Mouse (Mus musculus): Measurements from ENCODE around the gene Rere. TPM values are rescaled to one million over a fixed set of nuclear protein-coding genes. Genes with fewer than 3 reads are reported as not detected.
A peak's percentile ranks its signal among the peaks of the same experiment; 100 is the strongest.
"Not testable (repeated sequence)": the region's sequence is repeated elsewhere in the genome, so short reads cannot be mapped to it uniquely, and the experiment has no call there.

Rere gene
- polyA plus RNA-seq, 1 experiment from 2014 or later, result 23.1 TPM

DNA sequence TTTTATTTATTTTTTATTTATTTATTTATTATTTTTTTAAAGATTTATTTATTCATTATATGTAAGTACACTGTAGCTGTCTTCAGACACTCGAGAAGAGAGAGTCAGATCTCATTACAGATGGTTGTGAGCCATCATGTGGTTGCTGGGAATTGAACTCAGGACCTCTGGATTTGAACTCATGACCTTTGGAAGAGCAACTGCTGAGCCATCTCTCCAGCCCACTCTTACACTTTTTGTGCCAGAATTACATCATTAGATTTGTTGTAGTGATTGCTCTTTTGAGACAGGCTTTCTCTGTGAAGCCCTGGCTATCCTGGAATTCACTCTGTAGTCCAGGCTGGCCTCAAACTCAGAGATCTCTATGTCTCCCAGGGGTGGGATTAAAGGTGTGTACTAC is 6.0 kb downstream of the Rere start:
- not testable (repeated sequence) for H3K27ac ChIP-seq (ENCODE audit: low read length); H3K4me3 ChIP-seq (replicated peaks; ENCODE audit: low read length); H3K9ac ChIP-seq (ENCODE audit: low read length); ATAC-seq (ENCODE audit: insufficient read depth, low FRiP score); H3K36me3 ChIP-seq (ENCODE audit: control insufficient read depth, insufficient read depth, low read length); H3K27me3 ChIP-seq (ENCODE audit: control insufficient read depth, insufficient read depth, low read length); H3K4me2 ChIP-seq (ENCODE audit: low read depth, low read length); H3K9me3 ChIP-seq (replicated peaks; ENCODE audit: control insufficient read depth, low read length)
- 62% methylated on average over 1 of the region's 1 CpGs for WGBS
- H3K4me1 ChIP-seq (ENCODE audit: control insufficient read depth, insufficient read depth, low read length), result peaks cover 22% of the 10 kb centered on the region

DNA sequence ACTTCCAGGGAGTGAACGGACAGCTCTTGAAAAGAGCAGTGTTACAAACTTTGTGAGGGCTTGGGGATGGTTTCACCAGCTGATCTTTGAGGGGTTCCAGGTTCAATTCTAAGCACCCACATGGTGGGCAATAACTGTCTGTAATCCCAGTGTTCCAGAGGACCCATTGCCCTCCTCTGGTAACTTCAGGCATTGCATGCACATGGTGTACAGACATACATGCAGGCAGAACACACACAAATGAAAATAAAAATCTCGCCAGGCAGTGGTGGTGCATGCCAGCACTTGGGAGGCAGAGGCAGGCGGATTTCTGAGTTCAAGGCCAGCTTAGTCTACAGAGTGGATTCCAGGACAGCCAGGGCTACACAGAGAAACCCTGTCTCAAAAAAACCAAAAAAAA is 10.5 kb downstream of the Rere start:
- H3K9me3 ChIP-seq (replicated peaks; ENCODE audit: control insufficient read depth, low read length), result no peaks in the 10 kb centered on the region
- H3K9ac ChIP-seq (ENCODE audit: low read length), result no peak overlapping the region
- H3K36me3 ChIP-seq (ENCODE audit: control insufficient read depth, insufficient read depth, low read length), result no peaks in the 10 kb centered on the region
- WGBS, result 91% methylated on average over 3 of the region's 3 CpGs
- H3K4me3 ChIP-seq (replicated peaks; ENCODE audit: low read length), result no peak overlapping the region
- H3K4me1 ChIP-seq (ENCODE audit: control insufficient read depth, insufficient read depth, low read length), result peaks cover 7% of the 10 kb centered on the region
- H3K27me3 ChIP-seq (ENCODE audit: control insufficient read depth, insufficient read depth, low read length), result no peaks in the 10 kb centered on the region
- H3K27ac ChIP-seq (ENCODE audit: low read length), result no peak overlapping the region
- no peak overlapping the region for H3K4me2 ChIP-seq (ENCODE audit: low read depth, low read length)
- ATAC-seq (ENCODE audit: insufficient read depth, low FRiP score), result no peak

DNA sequence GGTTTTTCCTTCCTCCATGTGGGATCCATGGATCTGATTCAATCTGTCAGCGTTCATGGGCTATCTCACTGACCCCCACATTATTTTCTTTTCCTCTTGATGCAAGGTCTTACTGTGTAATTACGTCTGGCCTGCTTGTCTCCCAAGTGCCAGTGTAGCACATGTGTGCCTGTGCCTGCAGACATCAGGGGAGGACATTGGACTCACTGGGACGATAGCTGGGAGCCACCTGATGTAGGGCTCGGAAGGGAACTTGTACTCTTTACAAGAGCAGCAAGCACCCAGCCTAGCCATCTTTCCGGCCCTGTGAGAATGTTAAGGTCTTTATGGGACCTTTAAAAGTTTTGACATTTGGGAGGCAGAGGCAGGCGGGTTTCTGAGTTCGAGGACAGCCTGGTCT is 13.4 kb downstream of the Rere start:
- no peak overlapping the region for H3K27ac ChIP-seq (ENCODE audit: low read length)
- no peaks in the 10 kb centered on the region; the same call in 1 of the 2 replicates for H3K4me1 ChIP-seq (ENCODE audit: control insufficient read depth, insufficient read depth, low read length)
- H3K4me3 ChIP-seq (replicated peaks; ENCODE audit: low read length), result no peak overlapping the region
- H3K27me3 ChIP-seq (ENCODE audit: control insufficient read depth, insufficient read depth, low read length), result no peaks in the 10 kb centered on the region
- WGBS, result 92% methylated on average over 7 of the region's 7 CpGs
- no peaks in the 10 kb centered on the region for H3K9me3 ChIP-seq (replicated peaks; ENCODE audit: control insufficient read depth, low read length)
- H3K4me2 ChIP-seq (ENCODE audit: low read depth, low read length), result no peak overlapping the region
- no peak for ATAC-seq (ENCODE audit: insufficient read depth, low FRiP score)
- no peaks in the 10 kb centered on the region for H3K36me3 ChIP-seq (ENCODE audit: control insufficient read depth, insufficient read depth, low read length)
- H3K9ac ChIP-seq (ENCODE audit: low read length), result no peak overlapping the region

DNA sequence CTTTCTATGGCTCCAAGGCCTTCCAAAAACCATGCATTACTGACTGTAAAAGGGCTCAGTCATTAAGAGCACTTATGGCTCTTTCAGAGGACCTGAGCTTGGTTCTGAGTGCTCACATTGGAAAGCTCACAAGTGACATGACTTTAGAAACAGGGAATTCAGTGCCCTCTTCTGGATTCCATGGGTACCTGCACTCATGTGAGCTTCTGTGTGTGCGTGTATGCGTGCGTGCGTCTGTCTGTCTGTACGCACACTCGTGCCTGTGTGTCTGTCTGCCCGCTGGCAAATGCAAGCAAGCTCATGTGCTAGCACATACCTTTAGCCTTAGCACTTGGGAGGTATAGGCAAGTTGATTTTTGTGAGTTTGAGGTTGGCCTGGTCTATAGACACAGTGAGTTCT is 14.5 kb downstream of the Rere start:
- Histone ChIP-seq H3K4me3 (replicated peaks; ENCODE audit: low read length) (no peak overlapping the region), H3K4me2 (ENCODE audit: low read depth, low read length) (no peak overlapping the region), H3K27me3 (ENCODE audit: control insufficient read depth, insufficient read depth, low read length) (no peaks in the 10 kb centered on the region), H3K36me3 (ENCODE audit: control insufficient read depth, insufficient read depth, low read length) (no peaks in the 10 kb centered on the region; the same call in 1 of the 2 replicates), H3K9ac (ENCODE audit: low read length) (no peak overlapping the region), H3K9me3 (replicated peaks; ENCODE audit: control insufficient read depth, low read length) (no peaks in the 10 kb centered on the region), H3K4me1 (ENCODE audit: control insufficient read depth, insufficient read depth, low read length) (no peaks in the 10 kb centered on the region), H3K27ac (ENCODE audit: low read length) (no peak overlapping the region)
- no peak for ATAC-seq (ENCODE audit: insufficient read depth, low FRiP score)
- 92% methylated on average over 7 of the region's 7 CpGs for WGBS

DNA sequence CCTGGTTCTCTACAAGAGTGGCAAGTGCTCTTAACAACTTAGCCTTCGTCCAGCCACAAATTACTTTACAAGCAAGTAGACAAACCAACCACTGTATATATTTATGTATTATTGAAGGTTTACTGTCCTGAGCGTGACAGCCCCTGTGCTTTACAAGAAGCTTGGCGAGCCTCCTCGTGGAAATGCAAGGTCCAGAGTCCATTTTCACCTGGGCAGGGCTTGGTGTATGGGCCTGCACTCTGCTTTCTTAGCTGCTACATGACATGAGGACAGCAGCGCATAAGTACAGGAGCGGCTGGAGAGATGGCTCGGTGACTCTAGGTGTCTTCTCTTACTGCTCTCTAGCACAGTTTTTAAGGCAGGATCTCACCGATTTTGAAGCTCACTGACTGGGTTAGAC is 21.3 kb downstream of the Rere start:
- no peaks in the 10 kb centered on the region for H3K27me3 ChIP-seq (ENCODE audit: control insufficient read depth, insufficient read depth, low read length)
- 79% methylated on average over 8 of the region's 8 CpGs for WGBS
- H3K9ac ChIP-seq (ENCODE audit: low read length), result no peak overlapping the region
- H3K36me3 ChIP-seq (ENCODE audit: control insufficient read depth, insufficient read depth, low read length), result no peaks in the 10 kb centered on the region; the same call in 1 of the 2 replicates
- H3K4me2 ChIP-seq (ENCODE audit: low read depth, low read length), result no peak overlapping the region
- H3K9me3 ChIP-seq (replicated peaks; ENCODE audit: control insufficient read depth, low read length), result no peaks in the 10 kb centered on the region
- no peak for ATAC-seq (ENCODE audit: insufficient read depth, low FRiP score)
- H3K4me3 ChIP-seq (replicated peaks; ENCODE audit: low read length), result no peak overlapping the region
- no peak overlapping the region; the same call in 1 of the 2 replicates for H3K27ac ChIP-seq (ENCODE audit: low read length)
- peaks cover 22% of the 10 kb centered on the region for H3K4me1 ChIP-seq (ENCODE audit: control insufficient read depth, insufficient read depth, low read length)

DNA sequence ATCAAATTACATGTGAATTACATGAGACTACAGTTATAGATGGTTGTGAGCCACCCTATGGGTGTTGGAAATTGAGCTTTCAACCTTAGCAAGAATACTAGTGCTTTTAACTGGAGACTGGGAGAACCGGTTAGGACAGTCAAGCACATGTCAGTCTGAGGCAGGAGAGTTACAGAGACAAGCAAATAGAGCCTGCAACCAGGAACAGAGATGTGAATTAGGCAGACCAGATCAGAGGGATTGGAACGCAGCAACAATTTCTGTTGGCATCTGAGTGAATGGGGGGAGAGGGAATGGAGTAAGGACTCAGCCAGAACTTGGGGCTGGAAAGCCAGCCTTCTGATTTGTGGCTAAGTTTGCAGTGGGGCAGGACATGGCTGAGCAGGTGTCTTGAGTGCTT is 25.3 kb downstream of the Rere start:
- Histone ChIP-seq H3K36me3 (ENCODE audit: control insufficient read depth, insufficient read depth, low read length) (no peaks in the 10 kb centered on the region), H3K27me3 (ENCODE audit: control insufficient read depth, insufficient read depth, low read length) (no peaks in the 10 kb centered on the region), H3K4me1 (ENCODE audit: control insufficient read depth, insufficient read depth, low read length) (peaks cover 28% of the 10 kb centered on the region), H3K4me3 (replicated peaks; ENCODE audit: low read length) (no peak overlapping the region), H3K4me2 (ENCODE audit: low read depth, low read length) (peak overlapping the region; percentile 25; the same call in 1 of the 2 replicates), H3K9me3 (replicated peaks; ENCODE audit: control insufficient read depth, low read length) (no peaks in the 10 kb centered on the region), H3K9ac (ENCODE audit: low read length) (no peak overlapping the region; the same call in 1 of the 2 replicates), H3K27ac (ENCODE audit: low read length) (peak overlapping the region; percentile 86)
- WGBS, result 40% methylated on average over 2 of the region's 2 CpGs
- ATAC-seq (ENCODE audit: insufficient read depth, low FRiP score), result peak; percentile 78; the same call in 1 of the 2 replicates

DNA sequence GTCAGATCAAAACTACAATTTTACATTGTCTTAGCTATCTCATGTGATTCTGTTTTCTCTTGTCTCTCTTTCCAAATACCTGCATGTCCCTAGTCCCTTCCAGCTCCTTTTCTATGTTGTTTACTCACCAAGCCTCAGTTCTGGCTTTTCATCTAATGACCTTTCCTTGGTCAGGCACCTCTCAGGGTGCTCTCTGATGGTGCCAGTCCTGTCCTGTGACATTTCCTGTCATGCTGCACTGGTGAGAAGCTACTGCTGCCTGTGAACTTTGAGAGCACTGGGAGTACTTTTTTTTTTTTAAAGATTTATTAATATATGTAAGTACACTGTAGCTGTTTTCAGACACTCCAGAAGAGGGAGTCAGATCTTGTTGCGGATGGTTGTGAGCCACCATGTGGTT is 25.8 kb downstream of the Rere start:
- Histone ChIP-seq H3K27me3 (ENCODE audit: control insufficient read depth, insufficient read depth, low read length) (no peaks in the 10 kb centered on the region), H3K36me3 (ENCODE audit: control insufficient read depth, insufficient read depth, low read length) (no peaks in the 10 kb centered on the region), H3K4me1 (ENCODE audit: control insufficient read depth, insufficient read depth, low read length) (peaks cover 28% of the 10 kb centered on the region), H3K9me3 (replicated peaks; ENCODE audit: control insufficient read depth, low read length) (no peaks in the 10 kb centered on the region), H3K9ac (ENCODE audit: low read length) (no peak overlapping the region), H3K4me3 (replicated peaks; ENCODE audit: low read length) (no peak overlapping the region), H3K27ac (ENCODE audit: low read length) (peak overlapping the region; percentile 86), H3K4me2 (ENCODE audit: low read depth, low read length) (peak overlapping the region; percentile 25; the same call in 1 of the 2 replicates)
- no peak for ATAC-seq (ENCODE audit: insufficient read depth, low FRiP score)
- 95% methylated on average over 1 of the region's 1 CpGs for WGBS

DNA sequence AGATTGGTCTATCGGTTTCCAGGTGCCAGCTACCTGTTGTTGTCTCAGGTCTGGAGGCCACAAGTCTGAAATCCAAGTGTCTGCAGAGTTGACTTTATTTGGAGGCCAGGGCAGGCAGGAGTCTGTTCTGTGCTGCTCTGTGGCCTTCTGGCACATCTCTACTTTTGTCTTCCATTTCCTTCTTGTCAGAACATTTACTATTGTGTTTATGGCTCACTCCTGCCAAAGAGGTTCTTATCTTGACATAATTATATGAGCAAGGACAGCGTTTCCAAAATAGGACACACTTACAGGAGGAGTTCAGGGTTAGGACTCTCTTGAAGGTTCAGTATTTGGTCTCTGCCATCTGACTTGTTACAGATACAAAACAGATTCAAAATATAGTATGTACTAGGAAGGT is 30.0 kb downstream of the Rere start:
- no peak for ATAC-seq (ENCODE audit: insufficient read depth, low FRiP score)
- H3K27me3 ChIP-seq (ENCODE audit: control insufficient read depth, insufficient read depth, low read length), result no peaks in the 10 kb centered on the region
- H3K9me3 ChIP-seq (replicated peaks; ENCODE audit: control insufficient read depth, low read length), result no peaks in the 10 kb centered on the region
- no peaks in the 10 kb centered on the region for H3K36me3 ChIP-seq (ENCODE audit: control insufficient read depth, insufficient read depth, low read length)
- 56% methylated on average over 2 of the region's 2 CpGs for WGBS
- H3K9ac ChIP-seq (ENCODE audit: low read length), result no peak overlapping the region
- no peak overlapping the region for H3K4me3 ChIP-seq (replicated peaks; ENCODE audit: low read length)
- no peak overlapping the region for H3K27ac ChIP-seq (ENCODE audit: low read length)
- no peak overlapping the region for H3K4me2 ChIP-seq (ENCODE audit: low read depth, low read length)
- peaks cover 13% of the 10 kb centered on the region; the same call in 1 of the 2 replicates for H3K4me1 ChIP-seq (ENCODE audit: control insufficient read depth, insufficient read depth, low read length)

DNA sequence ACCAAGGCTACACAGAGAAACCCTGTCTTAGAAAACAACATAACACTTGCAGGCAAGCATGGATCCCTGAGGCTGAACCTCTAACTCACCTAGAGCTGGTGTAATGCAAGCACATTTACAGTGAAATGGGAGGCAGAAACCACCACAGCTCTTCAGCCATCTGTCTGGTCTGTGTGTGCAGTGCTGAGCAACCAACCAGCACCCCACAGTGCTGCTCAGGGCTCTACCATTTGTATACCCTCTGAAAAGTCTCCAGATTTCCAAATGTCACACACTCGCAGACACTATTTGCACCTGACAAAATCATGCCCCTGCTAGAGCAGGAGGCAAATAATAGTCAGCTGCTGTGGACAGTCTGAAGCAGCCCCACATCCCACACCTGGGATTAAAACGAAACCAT is 31.2 kb downstream of the Rere start:
- Histone ChIP-seq H3K4me3 (replicated peaks; ENCODE audit: low read length) (no peak overlapping the region), H3K27me3 (ENCODE audit: control insufficient read depth, insufficient read depth, low read length) (no peaks in the 10 kb centered on the region), H3K9ac (ENCODE audit: low read length) (no peak overlapping the region), H3K36me3 (ENCODE audit: control insufficient read depth, insufficient read depth, low read length) (no peaks in the 10 kb centered on the region), H3K27ac (ENCODE audit: low read length) (no peak overlapping the region), H3K4me1 (ENCODE audit: control insufficient read depth, insufficient read depth, low read length) (peaks cover 6% of the 10 kb centered on the region; the same call in 1 of the 2 replicates), H3K9me3 (replicated peaks; ENCODE audit: control insufficient read depth, low read length) (no peaks in the 10 kb centered on the region), H3K4me2 (ENCODE audit: low read depth, low read length) (no peak overlapping the region)
- 76% methylated on average over 2 of the region's 2 CpGs for WGBS
- ATAC-seq (ENCODE audit: insufficient read depth, low FRiP score), result no peak

DNA sequence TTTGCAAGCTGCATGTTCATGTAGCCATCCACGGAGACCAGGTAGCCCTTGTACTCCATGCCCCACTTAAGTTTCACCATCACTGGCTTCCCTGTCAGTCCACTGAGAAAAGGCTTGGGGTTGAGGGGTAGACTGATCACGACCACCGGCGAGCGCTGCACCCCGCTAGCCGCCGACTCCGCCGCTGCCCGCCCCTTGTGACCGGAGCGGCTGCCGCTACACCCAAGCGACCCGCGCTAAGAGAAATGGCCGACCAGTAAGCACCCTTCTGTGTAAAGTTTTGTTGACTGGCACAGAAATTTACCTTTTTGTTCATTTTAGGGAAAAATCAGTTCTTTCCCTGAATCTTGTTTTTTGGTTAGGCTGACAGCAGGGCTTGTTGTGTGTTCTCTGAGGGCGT is 33.9 kb downstream of the Rere start:
- Histone ChIP-seq H3K27me3 (ENCODE audit: control insufficient read depth, insufficient read depth, low read length) (no peaks in the 10 kb centered on the region), H3K9ac (ENCODE audit: low read length) (no peak overlapping the region), H3K4me2 (ENCODE audit: low read depth, low read length) (no peak overlapping the region), H3K4me3 (replicated peaks; ENCODE audit: low read length) (no peak overlapping the region), H3K9me3 (replicated peaks; ENCODE audit: control insufficient read depth, low read length) (no peaks in the 10 kb centered on the region), H3K4me1 (ENCODE audit: control insufficient read depth, insufficient read depth, low read length) (peaks cover 6% of the 10 kb centered on the region; the same call in 1 of the 2 replicates), H3K36me3 (ENCODE audit: control insufficient read depth, insufficient read depth, low read length) (no peaks in the 10 kb centered on the region), H3K27ac (ENCODE audit: low read length) (no peak overlapping the region)
- WGBS, result 96% methylated on average over 19 of the region's 19 CpGs
- ATAC-seq (ENCODE audit: insufficient read depth, low FRiP score), result no peak

All from stomach, embryonic 16.5 days (tissue).